Mouse (Mus musculus) embryonic facial prominence, embryonic 12.5 days (tissue): ENCODE data around the gene Kmt5c. TPM values are rescaled to one million over a fixed set of nuclear protein-coding genes. Genes with fewer than 3 reads are reported as not detected.

ENCODE experiments used
- ATAC-seq: fragments of 200-750 bp; cut with Nextera tagmentation; 2 replicates; pipeline ENCODE4 v1.8.0; 2017; ENCODE audit not compliant: insufficient number of reproducible peaks, insufficient read depth, low FRiP score, low TSS enrichment
- H3K27ac ChIP-seq: fragments of 300-500 bp; sonication (generic); 2 replicates; pipeline ENCODE4 v1.5.1; 2016; ENCODE audit warnings: mild to moderate bottlenecking
- H3K27me3 ChIP-seq: fragments of 300-500 bp; sonication (generic); 2 replicates; pipeline ENCODE4 v1.6.1; 2016; ENCODE audit warnings: mild to moderate bottlenecking, moderate library complexity
- H3K36me3 ChIP-seq: fragments of 300-500 bp; sonication (generic); 2 replicates; pipeline ENCODE4 v1.6.1; 2016; ENCODE audit warnings: mild to moderate bottlenecking
- H3K4me1 ChIP-seq: fragments of 300-500 bp; sonication (generic); 2 replicates; pipeline ENCODE4 v1.6.1; 2016
- H3K4me2 ChIP-seq: fragments of 300-500 bp; sonication (generic); replicated peaks from 2 replicates; pipeline ENCODE4 v1.6.1; 2016; ENCODE audit warnings: mild to moderate bottlenecking, moderate library complexity
- H3K4me3 ChIP-seq: fragments of 300-500 bp; sonication (generic); 2 replicates; pipeline ENCODE4 v1.5.1; 2016; ENCODE audit warnings: mild to moderate bottlenecking
- H3K9ac ChIP-seq: fragments of 300-500 bp; sonication (generic); 2 replicates; pipeline ENCODE4 v1.6.1; 2016; ENCODE audit warnings: mild to moderate bottlenecking, moderate library complexity
- H3K9me3 ChIP-seq: fragments of 300-500 bp; sonication (generic); 2 replicates; pipeline ENCODE4 v1.6.1; 2016; ENCODE audit warnings: mild to moderate bottlenecking, moderate library complexity
- WGBS: fragments of 180-500 bp; shearing (Covaris S2); methylation state at CpG from one replicate; pipeline ENCODE4 v1.1.7; 2016; 5-methylcytosine and 5-hydroxymethylcytosine counted together
- polyA plus RNA-seq: library from polyadenylated mRNA; unstranded; fragments of >200 nt; fragmentation: Nextera tagmentation; extraction: Ambion mirVana; gene quantifications from 2 replicates; pipeline ENCODE4 v1.2.1, GENCODE M21; 2016

Kmt5c gene
- polyA plus RNA-seq: 71.1 and 77.3 TPM in 2 replicates

- Histone ChIP-seq H3K4me1 (peaks cover 24% of the 10 kb centered on the region), H3K27me3 (no peaks in the 10 kb centered on the region), H3K36me3 (peaks cover 28% of the 10 kb centered on the region), H3K4me3 (peak within 1 kb of the TSS; percentile 73), H3K9ac (peak within 1 kb of the TSS; percentile 77), H3K4me2 (peak within 1 kb of the TSS; percentile 85), H3K27ac (peak within 1 kb of the TSS; percentile 90), H3K9me3 (no peaks in the 10 kb centered on the region)
- WGBS: under 1% methylated on average over 39 of the region's 44 CpGs
- peak; percentile 98 for ATAC-seq
These were observed at the start of gene Kmt5c for GRCm38 (mm10) chr7:4739544-4740275. Kmt5c (plus strand) TSS chr7:4740115.

- peak within 1 kb of the TSS; percentile 100 for H3K9ac ChIP-seq
- H3K36me3 ChIP-seq: peaks cover 28% of the 10 kb centered on the region
- H3K4me3 ChIP-seq: peak within 1 kb of the TSS; percentile 99
- no peaks in the 10 kb centered on the region for H3K9me3 ChIP-seq
- H3K4me2 ChIP-seq: peak within 1 kb of the TSS; percentile 80
- ATAC-seq: peak; percentile 70
- 2% methylated on average over 6 of the region's 18 CpGs for WGBS
- no peaks in the 10 kb centered on the region for H3K27me3 ChIP-seq
- H3K4me1 ChIP-seq: peaks cover 6% of the 10 kb centered on the region
- H3K27ac ChIP-seq: peak within 1 kb of the TSS; percentile 95
These were observed 49.5 kb upstream of the Kmt5c start, which contains the start of gene Brsk1 for GRCm38 (mm10) chr7:4690387-4690786. Brsk1 (plus strand) TSS chr7:4690604.

GRCm38 (mm10) chr7:4690951-4691653, 48.8 kb upstream of the Kmt5c start:
- H3K4me2 ChIP-seq: peak overlapping the region; percentile 80
- 8% methylated on average over 15 of the region's 35 CpGs for WGBS
- H3K27ac ChIP-seq: peak overlapping the region; percentile 95
- H3K36me3 ChIP-seq: peaks cover 35% of the 10 kb centered on the region
- ATAC-seq: peak; percentile 41
- H3K9me3 ChIP-seq: no peaks in the 10 kb centered on the region
- H3K4me3 ChIP-seq: peak overlapping the region; percentile 99
- H3K4me1 ChIP-seq: peaks cover 6% of the 10 kb centered on the region
- peak overlapping the region; percentile 100 for H3K9ac ChIP-seq
- H3K27me3 ChIP-seq: no peaks in the 10 kb centered on the region

- Histone ChIP-seq H3K4me1 (peaks cover 6% of the 10 kb centered on the region), H3K27me3 (no peaks in the 10 kb centered on the region), H3K27ac (no peak overlapping the region), H3K9ac (no peak overlapping the region), H3K36me3 (peaks cover 48% of the 10 kb centered on the region), H3K4me3 (no peak overlapping the region), H3K4me2 (no peak overlapping the region), H3K9me3 (no peaks in the 10 kb centered on the region)
- no peak for ATAC-seq
- WGBS: 91% methylated on average over 6 of the region's 6 CpGs
These were observed 46.9 kb upstream of the Kmt5c start for GRCm38 (mm10) chr7:4693004-4693403.

GRCm38 (mm10) chr7:4702334-4702733, 37.6 kb upstream of the Kmt5c start:
- no peak for ATAC-seq
- Histone ChIP-seq H3K27me3 (no peaks in the 10 kb centered on the region), H3K4me1 (peaks cover 9% of the 10 kb centered on the region; the same call in 1 of the 2 replicates), H3K4me3 (no peak overlapping the region), H3K4me2 (no peak overlapping the region), H3K9ac (no peak overlapping the region), H3K9me3 (no peaks in the 10 kb centered on the region), H3K36me3 (peaks cover 67% of the 10 kb centered on the region), H3K27ac (no peak overlapping the region)
- 29% methylated on average over 8 of the region's 8 CpGs for WGBS

- ATAC-seq: no peak
- Histone ChIP-seq H3K27ac (no peak overlapping the region), H3K9me3 (no peaks in the 10 kb centered on the region), H3K27me3 (no peaks in the 10 kb centered on the region), H3K36me3 (peaks cover 71% of the 10 kb centered on the region), H3K4me1 (peaks cover 9% of the 10 kb centered on the region; the same call in 1 of the 2 replicates), H3K4me3 (no peak overlapping the region), H3K9ac (no peak overlapping the region), H3K4me2 (no peak overlapping the region)
- WGBS: 95% methylated on average over 7 of the region's 7 CpGs
These were observed 36.7 kb upstream of the Kmt5c start for GRCm38 (mm10) chr7:4703195-4703594.

- 43% methylated on average over 18 of the region's 18 CpGs for WGBS
- Histone ChIP-seq H3K4me1 (peaks cover 9% of the 10 kb centered on the region; the same call in 1 of the 2 replicates), H3K27ac (no peak overlapping the region), H3K27me3 (no peaks in the 10 kb centered on the region), H3K4me3 (no peak overlapping the region), H3K9me3 (no peaks in the 10 kb centered on the region), H3K4me2 (no peak overlapping the region), H3K36me3 (peaks cover 71% of the 10 kb centered on the region), H3K9ac (no peak overlapping the region)
- ATAC-seq: no peak
These were observed 34.8 kb upstream of the Kmt5c start for GRCm38 (mm10) chr7:4705098-4705497.

GRCm38 (mm10) chr7:4712594-4712993, 27.3 kb upstream of the Kmt5c start:
- Histone ChIP-seq H3K4me1 (no peaks in the 10 kb centered on the region), H3K9me3 (no peaks in the 10 kb centered on the region), H3K4me2 (no peak overlapping the region), H3K27me3 (no peaks in the 10 kb centered on the region), H3K27ac (no peak overlapping the region), H3K36me3 (peaks cover 81% of the 10 kb centered on the region), H3K9ac (no peak overlapping the region), H3K4me3 (no peak overlapping the region)
- ATAC-seq: no peak
- WGBS: 82% methylated on average over 3 of the region's 3 CpGs

- 74% methylated on average over 6 of the region's 6 CpGs for WGBS
- no peak for ATAC-seq
- H3K36me3 ChIP-seq: peaks cover 43% of the 10 kb centered on the region
- H3K27ac ChIP-seq: no peak overlapping the region
- H3K9ac ChIP-seq: no peak overlapping the region
- H3K27me3 ChIP-seq: no peaks in the 10 kb centered on the region
- no peak overlapping the region for H3K4me3 ChIP-seq
- no peak overlapping the region for H3K4me2 ChIP-seq
- H3K4me1 ChIP-seq: no peaks in the 10 kb centered on the region
- no peaks in the 10 kb centered on the region for H3K9me3 ChIP-seq
These were observed 23.0 kb upstream of the Kmt5c start for GRCm38 (mm10) chr7:4716955-4717354.

GRCm38 (mm10) chr7:4719276-4719675, 20.6 kb upstream of the Kmt5c start:
- Histone ChIP-seq H3K4me1 (no peaks in the 10 kb centered on the region), H3K27me3 (no peaks in the 10 kb centered on the region)

GRCm38 (mm10) chr7:4723508-4723907, 16.4 kb upstream of the Kmt5c start:
- Histone ChIP-seq H3K4me3 (peak overlapping the region; percentile 25), H3K27ac (no peak overlapping the region)

More at GRCm38 (mm10) chr7:4719276-4719675, 20.6 kb upstream of the Kmt5c start:
- WGBS: 93% methylated on average over 3 of the region's 3 CpGs
- H3K9ac ChIP-seq: no peak overlapping the region
- no peak overlapping the region for H3K27ac ChIP-seq
- ATAC-seq: no peak
- peaks cover 21% of the 10 kb centered on the region for H3K36me3 ChIP-seq
- H3K4me3 ChIP-seq: no peak overlapping the region
- H3K9me3 ChIP-seq: no peaks in the 10 kb centered on the region
- H3K4me2 ChIP-seq: no peak overlapping the region

GRCm38 (mm10) chr7:4724359-4724758, 15.6 kb upstream of the Kmt5c start:
- no peak overlapping the region for H3K4me2 ChIP-seq
- no peak for ATAC-seq
- no peaks in the 10 kb centered on the region for H3K9me3 ChIP-seq
- no peaks in the 10 kb centered on the region for H3K36me3 ChIP-seq
- H3K9ac ChIP-seq: no peak overlapping the region
- H3K27ac ChIP-seq: no peak overlapping the region
- 69% methylated on average over 3 of the region's 3 CpGs for WGBS
- H3K4me3 ChIP-seq: no peak overlapping the region
- H3K27me3 ChIP-seq: no peaks in the 10 kb centered on the region
- H3K4me1 ChIP-seq: no peaks in the 10 kb centered on the region

More at GRCm38 (mm10) chr7:4723508-4723907, 16.4 kb upstream of the Kmt5c start:
- Histone ChIP-seq H3K27me3 (no peaks in the 10 kb centered on the region), H3K4me2 (peak overlapping the region; percentile 41), H3K9me3 (no peaks in the 10 kb centered on the region), H3K36me3 (no peaks in the 10 kb centered on the region), H3K9ac (no peak overlapping the region; the same call in 1 of the 2 replicates), H3K4me1 (no peaks in the 10 kb centered on the region)
- WGBS: 36% methylated on average over 12 of the region's 12 CpGs
- ATAC-seq: no peak
